Mouse (Mus musculus) yolk sac, embryonic 10.5 days (tissue): ENCODE results near the gene Kmt2a.

ENCODE experiments used
- DNase-seq: peaks from one replicate; pipeline ENCODE4 v3.0.0-alpha.2; 2017; ENCODE audit warnings: low spot score

The Kmt2a gene

DNA sequence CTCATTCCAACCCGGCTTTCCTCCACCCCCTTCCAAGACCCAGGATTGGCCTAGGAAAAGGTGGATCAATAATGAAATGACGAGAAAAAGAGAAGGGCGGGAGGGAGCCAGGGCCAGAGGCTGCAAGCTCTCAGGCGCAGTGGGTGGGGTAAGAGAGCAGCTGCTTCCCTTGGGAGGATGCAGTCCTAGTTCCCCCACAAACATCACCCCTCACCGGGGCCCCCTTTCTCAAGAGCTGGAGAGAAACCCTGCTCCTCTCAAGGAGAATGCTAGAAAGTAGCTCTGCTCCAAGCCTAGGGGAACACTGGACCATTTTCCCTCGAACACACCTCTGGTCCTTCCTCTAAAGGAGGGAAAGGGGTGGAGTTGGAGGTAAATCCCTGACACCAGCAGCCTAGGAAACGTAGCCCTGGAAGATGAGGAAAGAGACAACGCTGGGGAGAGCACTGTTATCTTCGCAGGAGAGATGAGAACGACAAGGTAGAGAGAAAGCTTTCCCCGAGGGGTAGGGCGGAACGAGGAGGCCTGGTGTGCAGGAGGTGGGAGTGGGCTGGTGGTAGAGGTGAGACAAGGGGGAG lies 1.3 kb downstream of the Kmt2a start:
- DNase-seq, result no peak

DNA sequence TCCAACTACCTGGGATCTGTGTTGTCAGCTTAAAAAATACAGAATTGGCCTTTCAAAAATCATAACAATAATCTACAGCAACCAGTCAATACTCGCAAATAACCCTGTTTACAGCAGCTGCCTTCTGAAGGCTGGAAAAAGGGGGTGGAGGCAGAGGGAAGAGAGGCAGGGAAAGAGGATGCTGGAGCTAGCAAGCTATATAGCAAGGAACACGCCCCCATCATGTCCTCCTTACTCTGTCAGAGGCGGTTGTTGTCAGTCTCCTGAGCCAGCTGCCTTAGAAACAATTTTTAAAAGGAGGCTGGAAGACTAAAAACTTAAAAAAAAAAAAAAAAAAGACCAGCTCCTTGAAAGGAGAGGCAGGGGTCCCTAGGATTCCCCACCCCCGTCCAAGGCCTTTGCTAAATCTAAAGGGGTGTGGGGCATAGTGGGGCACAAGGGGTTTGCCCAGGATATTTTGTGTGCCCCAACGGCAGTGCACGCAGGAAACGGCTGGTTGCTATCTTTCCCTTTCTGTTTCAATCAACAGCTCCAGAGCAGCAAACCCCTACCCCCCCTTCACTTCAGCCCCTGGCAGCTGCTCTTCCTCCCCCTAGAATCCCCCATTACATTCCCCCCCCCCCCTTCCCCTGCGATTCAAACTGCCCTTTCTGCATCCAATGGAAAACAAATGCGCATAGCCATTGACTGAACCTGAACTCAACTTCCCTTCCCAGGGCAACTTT lies 2.2 kb downstream of the Kmt2a start:
- no peak for DNase-seq

DNA sequence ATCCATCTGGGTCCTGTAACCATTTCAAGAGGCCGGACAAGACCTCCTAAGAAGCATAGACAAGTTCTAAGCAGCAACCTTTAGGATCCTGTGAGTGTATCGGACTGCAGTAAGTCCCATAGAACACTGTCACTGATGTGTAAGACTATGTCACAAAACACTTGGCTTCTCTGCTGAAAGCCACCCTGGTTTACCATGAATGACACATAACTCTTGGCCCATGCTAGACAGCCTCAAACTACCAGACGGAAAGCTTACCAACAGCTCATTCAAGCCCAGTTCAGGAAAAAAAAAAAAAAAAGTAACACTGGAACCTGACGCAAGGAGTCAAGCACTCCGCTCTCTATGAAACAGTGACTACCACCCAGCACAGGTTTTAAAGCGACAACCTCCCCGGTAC lies 3.4 kb downstream of the Kmt2a start:
- DNase-seq, result no peak

DNA sequence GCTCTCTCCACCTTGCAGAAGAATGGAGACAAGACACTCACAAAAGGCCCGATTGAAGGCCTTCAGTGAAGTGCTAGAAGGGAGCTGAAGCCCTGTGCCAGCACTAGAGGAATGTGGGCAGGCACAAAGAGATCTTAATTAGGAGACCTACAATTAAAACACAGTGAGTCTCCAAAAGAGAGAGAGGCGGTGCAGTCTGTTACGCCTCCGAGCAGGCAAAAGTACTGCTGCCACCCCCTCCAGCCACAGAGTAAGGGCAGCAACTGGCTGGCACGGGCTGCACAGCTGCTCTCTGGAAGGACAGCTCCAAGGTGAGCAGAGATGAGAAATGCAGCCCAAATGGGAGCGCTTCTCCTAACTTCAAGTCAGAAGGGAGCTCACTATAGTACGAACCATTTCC lies 5.6 kb downstream of the Kmt2a start:
- DNase-seq, result no peak

DNA sequence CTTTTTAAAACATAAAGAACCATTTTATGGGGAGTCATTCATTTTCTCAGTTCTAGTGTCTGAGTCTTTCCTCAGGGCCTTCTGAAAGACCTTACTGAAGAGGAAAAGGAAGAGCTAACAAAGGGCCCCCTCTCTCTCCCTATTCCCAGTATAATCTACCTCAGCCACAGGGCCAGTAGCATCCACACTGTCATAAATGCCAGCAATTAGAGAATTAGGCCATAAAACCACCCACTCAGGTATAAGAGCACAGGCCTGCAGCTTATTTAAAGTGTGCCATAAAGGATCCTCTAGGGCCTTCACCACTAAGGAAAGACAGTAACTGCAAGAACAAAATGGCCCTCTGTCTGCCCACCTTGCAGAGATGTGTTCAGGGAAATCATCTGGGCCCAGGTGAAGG lies 6.9 kb downstream of the Kmt2a start:
- no peak for DNase-seq

DNA sequence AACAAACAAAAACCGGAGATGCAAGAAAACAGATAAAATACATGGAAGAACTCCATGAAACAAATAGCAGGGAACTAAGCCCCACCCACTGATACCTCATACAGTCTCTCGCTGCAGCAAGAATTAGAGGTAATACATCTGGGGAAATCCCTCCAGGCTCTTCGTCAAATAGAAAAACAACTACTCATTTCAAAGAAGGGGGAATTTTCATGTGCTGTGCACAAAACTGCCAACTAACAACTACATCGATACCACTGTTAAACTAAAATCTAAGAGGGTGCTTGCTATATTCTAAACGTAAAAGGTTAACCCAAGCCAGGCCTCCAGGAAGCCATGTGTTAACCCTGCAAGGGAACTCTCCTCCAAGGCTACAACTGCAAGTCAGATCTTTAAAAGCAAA lies 7.4 kb downstream of the Kmt2a start:
- no peak for DNase-seq

DNA sequence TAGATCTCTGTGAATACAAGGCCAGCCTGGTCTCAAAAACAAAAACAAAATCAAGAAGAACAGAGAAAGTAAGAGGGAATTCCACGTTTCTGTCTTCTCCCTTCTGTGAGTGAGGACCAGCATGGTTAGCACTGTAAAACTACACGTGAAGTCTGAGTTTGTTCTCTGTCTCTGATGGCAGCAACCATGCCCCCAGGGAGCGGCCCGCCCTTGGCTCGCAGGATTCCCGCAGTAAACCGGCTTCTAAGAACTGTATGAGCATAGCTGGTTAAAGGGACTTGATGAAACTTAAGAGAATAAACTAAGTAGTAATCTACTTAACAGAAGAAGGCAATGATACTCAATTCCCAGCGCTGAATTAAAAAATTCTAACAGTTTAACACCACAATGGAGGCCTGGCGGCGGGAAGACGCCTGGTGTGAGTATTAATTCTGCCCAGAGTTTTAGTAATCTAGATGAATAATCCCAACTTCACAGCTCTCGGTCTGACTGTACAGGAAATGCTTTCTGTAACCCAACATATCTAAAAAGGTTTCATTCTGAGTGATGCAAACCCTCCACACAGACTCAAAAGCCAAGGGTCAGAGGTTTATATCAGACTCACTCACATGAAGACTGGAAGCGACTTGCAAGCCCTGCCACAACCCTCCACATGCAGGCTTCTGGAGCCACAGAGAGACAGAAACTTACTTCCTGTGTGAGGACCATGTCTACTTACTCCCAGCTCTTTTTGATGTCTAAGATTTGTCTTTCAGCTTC lies 12.6 kb downstream of the Kmt2a start:
- DNase-seq, result no peak

DNA sequence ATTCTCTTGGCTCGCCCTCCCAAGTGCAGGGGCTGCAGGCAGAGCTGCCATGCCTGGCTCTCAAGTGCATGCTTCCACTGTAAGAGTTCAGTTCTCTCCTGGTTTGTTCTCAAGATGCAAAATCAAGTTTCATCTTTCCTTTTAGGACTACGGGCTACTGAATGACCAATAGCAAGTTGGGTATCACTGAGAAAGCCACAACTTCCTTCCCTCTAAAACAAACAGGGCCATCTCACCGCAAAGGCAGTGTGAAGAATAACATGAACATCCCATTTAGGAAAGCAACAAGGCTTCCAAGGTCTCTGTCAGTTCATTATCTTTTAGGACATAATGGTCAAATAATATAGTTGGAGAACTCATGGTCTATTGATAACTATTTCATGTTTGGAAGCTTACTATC lies 13.4 kb downstream of the Kmt2a start:
- no peak for DNase-seq

DNA sequence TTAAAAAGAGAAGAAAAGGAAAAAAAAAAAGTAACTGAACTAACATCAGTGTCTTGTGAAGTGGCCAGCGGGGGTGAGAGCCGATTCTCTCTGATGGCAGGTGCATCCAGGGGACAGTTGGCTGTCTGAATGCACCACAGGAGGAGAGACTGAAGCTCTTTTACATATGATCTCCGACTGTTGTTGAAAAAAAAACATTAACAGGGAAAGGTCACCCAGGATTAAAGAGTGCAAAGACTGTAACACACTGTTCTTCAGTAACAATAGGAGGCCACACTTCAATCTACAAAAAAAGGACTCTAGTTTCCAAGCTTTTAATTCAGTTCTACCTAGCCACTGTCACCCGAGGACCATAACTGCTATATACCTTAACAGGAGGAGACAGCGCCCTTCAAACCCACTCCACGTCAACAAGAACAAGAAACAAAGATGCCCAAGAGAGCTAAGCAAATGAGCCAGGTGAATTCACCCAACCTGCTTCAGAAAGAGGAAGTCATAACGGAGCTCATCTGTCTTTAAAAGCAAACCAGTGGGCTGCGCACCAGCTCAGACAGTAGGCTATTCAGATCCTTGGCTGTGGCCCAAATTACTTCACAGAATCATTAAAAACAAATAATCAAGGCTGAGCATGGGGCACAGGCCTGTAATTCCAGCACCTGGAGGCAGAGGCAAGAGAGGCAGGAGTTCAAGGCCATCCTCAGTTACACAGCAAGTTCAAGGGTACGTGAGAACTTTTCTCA lies 14.4 kb downstream of the Kmt2a start:
- no peak for DNase-seq

DNA sequence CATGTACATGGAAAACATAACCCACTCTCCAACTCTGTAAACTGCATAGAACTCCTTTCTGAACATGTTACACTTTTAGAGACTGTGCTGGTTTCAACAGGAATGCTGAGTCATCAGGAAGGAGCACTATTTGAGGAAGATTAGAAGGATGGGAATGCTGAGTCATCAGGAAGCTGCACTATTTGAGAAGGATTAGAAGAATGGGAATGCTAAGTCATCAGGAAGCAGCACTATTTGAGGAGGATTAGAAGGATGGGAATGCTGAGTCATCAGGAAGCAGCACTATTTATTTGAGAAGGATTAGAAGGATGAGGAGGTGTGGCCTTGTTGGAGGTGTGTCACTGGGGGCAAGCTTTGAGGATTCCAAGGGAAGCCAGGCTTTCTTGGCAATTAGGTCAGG lies 20.0 kb downstream of the Kmt2a start:
- DNase-seq, result no peak

DNA sequence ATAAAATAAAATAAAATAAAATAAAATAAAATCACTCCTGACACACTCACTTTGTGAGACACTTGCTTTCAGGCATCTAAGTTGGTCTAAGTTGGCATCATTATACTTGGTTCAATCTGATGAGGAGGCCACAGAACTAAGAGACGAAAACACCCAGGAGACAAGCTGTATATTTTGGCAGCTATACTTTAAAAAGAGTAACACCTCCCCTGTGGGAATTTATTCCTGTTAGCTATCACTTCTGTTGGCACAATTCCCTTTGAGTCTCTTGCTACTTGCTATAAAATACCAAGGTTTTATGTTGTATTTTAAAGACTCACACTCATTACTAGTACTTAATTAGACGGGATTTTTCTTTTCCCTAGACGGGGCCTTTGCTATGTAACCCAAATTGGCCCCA lies 22.4 kb downstream of the Kmt2a start:
- no peak for DNase-seq

DNA sequence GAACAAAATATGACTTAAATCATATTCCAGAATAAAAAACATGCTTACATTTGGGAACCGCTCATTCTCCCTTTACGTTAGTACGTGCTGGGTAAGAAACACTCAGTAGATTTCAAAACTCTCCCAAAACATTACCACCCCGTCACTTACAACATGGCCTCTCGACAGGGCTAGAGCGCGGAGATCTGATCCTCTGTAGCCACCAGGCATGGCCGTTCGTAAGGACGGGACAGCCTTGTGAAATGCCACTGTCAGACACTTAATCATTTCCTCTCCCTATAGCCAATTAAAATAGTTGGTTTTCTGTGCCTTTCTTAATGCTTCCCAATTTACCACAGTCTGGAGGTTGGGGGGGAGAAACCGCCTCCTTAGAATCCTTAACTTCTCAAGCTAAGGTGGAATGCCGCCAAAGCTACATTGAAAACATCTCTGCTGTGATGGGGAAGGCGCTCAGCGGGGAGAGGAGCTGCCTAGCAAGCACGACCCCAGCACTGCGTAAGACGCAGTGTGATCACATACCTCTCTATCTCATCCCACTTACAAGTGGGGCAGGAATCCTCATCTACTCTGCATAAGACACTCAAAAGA lies 23.6 kb downstream of the Kmt2a start:
- no peak for DNase-seq

DNA sequence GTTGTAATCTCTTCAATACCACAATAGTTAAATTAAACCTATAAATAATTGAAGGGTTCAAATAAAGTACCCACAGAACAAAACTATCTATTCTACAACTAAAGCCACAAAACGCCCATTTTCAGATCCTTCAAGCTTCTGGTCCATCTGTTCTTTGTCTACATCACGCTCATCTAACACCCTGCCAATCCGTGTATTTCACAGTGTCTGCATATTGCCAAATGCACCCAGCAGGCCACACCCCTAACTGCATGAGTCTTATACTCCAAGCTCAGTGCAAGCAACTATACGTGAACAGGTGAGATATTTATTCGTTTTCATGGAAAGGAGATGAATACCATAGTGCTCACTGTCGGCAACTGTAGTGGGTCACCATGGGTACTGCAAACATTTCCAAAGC lies 25.9 kb downstream of the Kmt2a start:
- DNase-seq, result no peak

DNA sequence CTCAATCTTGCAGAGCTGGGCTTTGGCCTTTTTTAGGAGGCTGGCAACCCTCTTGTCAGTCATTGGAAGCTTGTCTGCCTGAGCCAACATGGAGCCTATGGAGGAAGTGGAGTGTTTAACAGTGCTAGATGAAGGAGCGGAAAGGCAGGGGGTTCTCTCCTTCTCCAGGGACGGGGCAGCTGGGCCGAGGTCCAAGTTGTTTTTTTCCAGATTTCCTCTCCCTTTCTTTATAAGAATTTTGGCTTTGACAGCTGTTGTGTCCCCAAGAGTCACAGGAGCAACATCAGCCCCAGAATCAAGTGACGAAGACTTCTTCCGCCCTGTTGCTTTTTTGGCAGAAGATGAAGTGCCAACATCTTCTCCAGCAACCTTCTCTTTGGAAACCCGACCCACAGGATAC lies 33.6 kb downstream of the Kmt2a start:
- DNase-seq, result no peak

DNA sequence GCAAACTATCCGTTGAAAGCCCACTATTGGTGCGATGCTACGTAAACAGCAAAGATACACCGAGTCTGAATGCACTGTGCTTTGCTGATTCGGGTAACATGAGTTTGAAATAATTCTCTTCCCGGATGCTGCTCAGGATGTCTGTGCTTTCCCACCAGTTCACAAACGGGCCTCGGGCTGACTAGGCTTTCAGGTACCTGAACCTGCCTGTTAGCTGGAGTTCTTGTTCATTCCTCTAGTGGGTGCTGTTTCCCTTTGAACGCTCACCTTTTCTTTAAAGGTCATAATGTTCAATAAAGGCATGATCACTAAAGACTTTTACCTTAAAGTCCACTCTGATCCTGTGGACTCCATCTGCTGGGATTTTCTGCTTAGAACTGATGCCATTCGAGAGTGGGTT lies 39.9 kb downstream of the Kmt2a start:
- DNase-seq, result no peak

DNA sequence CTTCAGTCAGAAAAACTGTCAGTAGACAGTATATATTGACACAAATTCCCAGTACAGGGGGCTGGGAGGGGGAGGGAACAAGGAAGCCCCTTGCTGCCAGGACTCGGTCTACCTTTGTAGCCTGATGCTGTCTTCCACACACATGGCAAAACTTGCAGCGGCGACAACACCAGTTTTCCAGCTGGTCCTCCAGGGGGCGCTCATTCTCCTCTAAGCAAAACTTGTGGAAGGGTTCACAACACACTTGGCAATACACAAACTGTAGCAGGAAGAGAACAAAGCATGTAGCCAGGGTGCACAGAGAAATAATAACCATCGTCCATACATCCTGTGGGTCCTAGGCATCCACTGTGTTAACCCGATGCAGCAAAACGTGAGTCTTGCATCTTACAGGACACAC lies 44.7 kb downstream of the Kmt2a start:
- DNase-seq, result peak; percentile 47

DNA sequence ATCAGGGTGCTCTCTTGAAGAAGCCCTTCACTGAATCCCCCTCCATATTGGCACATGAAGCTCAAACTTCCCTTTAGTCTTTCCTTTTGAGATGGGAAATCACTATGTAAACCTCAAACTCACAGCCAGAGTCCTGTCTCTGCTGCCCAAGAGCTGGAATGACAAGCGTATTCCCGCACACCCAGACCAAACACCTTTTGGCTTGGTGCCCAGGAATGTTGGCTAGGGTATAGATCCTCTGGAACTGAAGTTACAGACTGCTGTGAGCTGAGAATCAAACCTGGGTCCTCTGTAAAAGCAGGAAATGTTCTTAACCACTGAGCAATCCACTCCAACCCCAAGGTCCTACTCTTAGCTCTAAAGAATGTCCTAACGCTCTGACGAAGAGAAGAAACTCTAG lies 48.7 kb downstream of the Kmt2a start:
- no peak for DNase-seq

DNA sequence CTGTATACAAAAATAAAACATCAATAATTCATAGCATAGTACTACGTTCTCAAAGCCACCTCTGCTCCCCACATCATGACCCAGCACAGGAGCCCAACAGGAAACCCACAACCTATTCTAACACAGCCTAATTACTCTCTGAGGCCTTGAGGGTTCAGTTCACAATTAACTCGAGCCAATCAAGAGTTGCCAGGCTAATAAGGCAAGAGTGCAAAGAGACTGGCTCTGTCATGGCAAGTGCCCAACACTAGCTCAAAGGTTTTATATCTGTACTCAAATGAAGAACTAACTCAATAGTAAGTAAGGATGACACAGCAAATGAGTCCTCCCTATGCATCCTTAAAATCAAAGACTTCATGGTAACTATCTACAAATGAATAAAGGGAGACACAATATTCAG lies 50.6 kb downstream of the Kmt2a start:
- DNase-seq, result no peak

DNA sequence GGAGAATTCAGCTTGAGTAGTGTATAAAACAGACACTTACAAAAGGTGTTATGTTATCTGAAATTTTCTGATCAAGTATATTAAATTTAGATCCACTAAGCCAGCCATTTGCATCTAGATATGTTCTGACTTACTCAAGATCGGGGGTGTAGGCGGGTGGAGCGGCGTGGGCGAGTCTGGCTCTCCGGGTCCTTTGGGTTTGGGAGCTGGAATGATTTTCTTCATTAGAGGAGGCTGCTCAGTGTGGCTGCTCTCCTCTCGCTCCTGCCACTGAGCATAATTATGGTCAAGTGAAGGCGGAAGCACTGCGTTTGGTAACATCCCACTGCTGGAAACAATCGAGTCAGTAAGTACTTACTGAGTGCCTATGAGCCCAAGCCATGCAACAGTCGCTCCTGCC lies 52.2 kb downstream of the Kmt2a start:
- DNase-seq, result no peak

DNA sequence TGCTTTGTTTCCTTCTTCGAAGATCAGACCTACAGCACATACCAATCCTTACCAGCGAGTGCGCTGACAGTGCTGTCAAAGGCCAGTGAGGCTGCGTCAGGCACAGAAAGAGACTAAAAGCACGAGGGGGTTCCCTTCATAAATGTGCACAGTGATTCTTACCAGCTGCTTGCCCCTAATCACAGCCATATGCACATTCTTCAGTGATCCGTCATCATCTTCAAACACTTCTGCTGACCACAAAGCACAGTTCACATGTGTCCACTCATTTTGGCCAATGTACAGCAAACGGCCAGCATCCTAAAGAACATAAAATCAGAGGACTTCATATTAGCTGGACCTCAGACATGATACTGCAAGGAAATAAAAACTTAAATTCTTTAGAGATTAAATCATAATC lies 54.4 kb downstream of the Kmt2a start:
- no peak for DNase-seq

DNA sequence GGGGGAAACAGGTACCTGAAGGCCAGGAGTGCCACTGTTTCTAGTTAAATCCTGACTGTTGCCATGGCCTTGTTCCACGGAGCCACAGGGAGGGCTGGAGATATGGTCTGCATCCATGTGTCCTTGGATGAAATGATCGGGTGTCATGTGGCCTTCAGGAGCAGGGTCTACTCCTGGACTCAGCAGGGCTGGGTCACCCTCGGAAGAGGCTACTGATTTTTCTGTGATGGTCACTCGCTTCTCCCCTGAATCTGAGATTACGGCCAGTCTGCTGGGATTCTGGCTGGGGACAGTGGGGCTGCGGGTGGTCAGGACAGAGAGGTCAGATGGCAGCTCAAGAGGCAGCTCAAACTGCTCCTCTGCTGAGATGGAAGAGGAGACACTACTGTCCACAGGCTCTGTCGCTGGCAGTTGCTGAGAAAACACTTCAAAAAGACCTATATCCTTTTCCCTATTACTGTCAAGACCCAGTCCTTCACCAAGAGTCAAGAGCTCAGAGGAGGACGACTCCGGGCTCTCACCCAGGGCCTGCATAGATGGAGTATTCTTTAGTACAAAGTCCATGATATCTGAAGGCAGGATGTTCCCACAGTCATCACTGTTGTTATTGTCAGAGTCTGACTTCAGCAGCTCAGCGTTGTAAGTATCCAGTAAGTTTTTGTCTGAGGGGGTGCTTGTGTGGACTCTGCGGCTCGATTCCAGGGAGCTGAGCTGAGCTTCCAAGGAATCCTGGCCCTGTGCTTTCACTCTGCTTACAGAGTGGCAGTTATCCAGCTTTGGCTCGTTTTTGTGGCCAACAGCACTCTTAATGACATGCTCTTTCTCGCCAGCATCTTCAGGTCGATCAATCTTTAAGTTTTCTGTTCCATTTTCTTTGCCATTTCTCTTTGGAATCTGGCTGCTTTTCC lies 60.9 kb downstream of the Kmt2a start:
- DNase-seq, result no peak
